Mouse (Mus musculus) adrenal gland, adult 18-20 months (tissue): Measurements from ENCODE around the gene Bicra. TPM values are rescaled to one million over a fixed set of nuclear protein-coding genes. Genes with fewer than 3 reads are reported as not detected.
A peak's percentile ranks its signal among the peaks of the same experiment; 100 is the strongest.

Source experiments
- DNase-seq, 2 experiments: peaks; one replicate each; pipeline ENCODE4 v3.0.0; 2021 to 2022; ENCODE audit warnings: low spot score in 2 of 2
- long read RNA-seq, 2 experiments: library from polyadenylated mRNA; stranded (forward); transcript quantifications; one replicate each; pipeline ENCODE4 v2.0.0; 2021
- total RNA-seq, 2 experiments: library from RNA; stranded (reverse); gene quantifications; 1 replicate in 1 of 2; 2 replicates in 1 of 2; pipeline ENCODE4 v1.2.3; 2021

Gene Bicra
- total RNA-seq: 1 to 10 TPM; 8.4 to 8.6 TPM
- long read RNA-seq, experiment 1, partial matches to known transcripts: 0 of 5 reads
- long read RNA-seq, experiment 1, other reads (novel, unspliced or antisense): 5 of 5 reads
- long read RNA-seq, experiment 2, partial matches to known transcripts: 0 of 3 reads
- long read RNA-seq, experiment 2, other reads (novel, unspliced or antisense): 3 of 3 reads

- DNase-seq: peak; percentile 77 to 84
Observed at GRCm38 (mm10) chr7:16047338-16048146, at the start of gene Bicra. Gene Bicra, minus strand, starts transcription at chr7:16047921.

- no peak for DNase-seq
Observed at GRCm38 (mm10) chr7:16094592-16094991, 46.9 kb upstream of the Bicra start.

GRCm38 (mm10) chr7:16087587-16087986 is 39.9 kb upstream of the Bicra start:
- no peak for DNase-seq

GRCm38 (mm10) chr7:16083361-16083760 is 35.6 kb upstream of the Bicra start:
- DNase-seq: no peak

- DNase-seq: no peak
Observed at GRCm38 (mm10) chr7:16080581-16080980, 32.9 kb upstream of the Bicra start.

GRCm38 (mm10) chr7:16079947-16080346 is 32.2 kb upstream of the Bicra start:
- no peak for DNase-seq

GRCm38 (mm10) chr7:16071906-16072305 is 24.2 kb upstream of the Bicra start:
- DNase-seq: no peak

GRCm38 (mm10) chr7:16070846-16071245 is 23.1 kb upstream of the Bicra start:
- no peak for DNase-seq

- DNase-seq: no peak
Observed at GRCm38 (mm10) chr7:16063490-16063889, 15.8 kb upstream of the Bicra start.

- DNase-seq: no peak
Observed at GRCm38 (mm10) chr7:16062099-16062420, 14.3 kb upstream of the Bicra start.

- DNase-seq: no peak
Observed at GRCm38 (mm10) chr7:16061219-16062098, 13.7 kb upstream of the Bicra start, which contains the start of gene Zfp541. Gene Zfp541, plus strand, starts transcription at chr7:16061814.

- no peak for DNase-seq
Observed at GRCm38 (mm10) chr7:16057136-16057534, 9.4 kb upstream of the Bicra start.

GRCm38 (mm10) chr7:16056459-16057135 is 8.9 kb upstream of the Bicra start:
- no peak for DNase-seq

GRCm38 (mm10) chr7:16055665-16056064 is 7.9 kb upstream of the Bicra start:
- no peak for DNase-seq

GRCm38 (mm10) chr7:16054966-16055365 is 7.2 kb upstream of the Bicra start:
- DNase-seq: no peak

GRCm38 (mm10) chr7:16053105-16053504 is 5.4 kb upstream of the Bicra start:
- DNase-seq: no peak

GRCm38 (mm10) chr7:16052684-16053083 is 5.0 kb upstream of the Bicra start:
- DNase-seq: peak; percentile 92 to 93

GRCm38 (mm10) chr7:16051883-16052595 is 4.3 kb upstream of the Bicra start:
- DNase-seq: peak; percentile 70

GRCm38 (mm10) chr7:16050600-16050999 is 2.9 kb upstream of the Bicra start:
- no peak for DNase-seq

- no peak for DNase-seq
Observed at GRCm38 (mm10) chr7:16049576-16049915, 1.8 kb upstream of the Bicra start.
